Mouse (Mus musculus): Measurements from ENCODE around the gene Cep57.
"Not testable (repeated sequence)": the region's sequence is repeated elsewhere in the genome, so short reads cannot be mapped to it uniquely, and the experiment has no call there.

Cep57 gene

GRCm38 (mm10) chr9:13794302-13794701 lies 32.6 kb downstream of the Cep57 start:
- no peak for DNase-seq (ENCODE audit: low spot score in 2 of 2)

DNA sequence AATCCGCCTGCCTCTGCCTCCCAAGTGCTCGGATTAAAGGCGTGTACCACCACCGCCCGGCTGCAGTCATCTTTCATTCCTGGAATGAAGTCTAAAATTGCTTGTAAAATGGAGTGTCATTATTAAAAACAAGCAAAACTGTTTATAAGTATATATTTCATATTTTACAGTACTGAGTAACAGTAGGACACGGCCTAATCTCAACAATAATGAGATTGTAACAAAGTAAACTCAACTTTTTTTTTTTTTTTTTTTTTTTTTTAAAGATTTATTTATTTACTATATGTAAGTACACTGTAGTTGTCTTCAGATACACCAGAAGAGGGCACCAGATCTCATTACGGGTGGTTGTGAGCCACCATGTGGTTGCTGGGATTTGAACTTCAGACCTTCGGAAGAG lies 36.0 kb downstream of the Cep57 start:
- not testable (repeated sequence) for DNase-seq (ENCODE audit: low spot score in 2 of 2)

- no peak for DNase-seq (ENCODE audit: low spot score in 2 of 2)
These were observed 44.9 kb downstream of the Cep57 start for GRCm38 (mm10) chr9:13781985-13782384.

DNA sequence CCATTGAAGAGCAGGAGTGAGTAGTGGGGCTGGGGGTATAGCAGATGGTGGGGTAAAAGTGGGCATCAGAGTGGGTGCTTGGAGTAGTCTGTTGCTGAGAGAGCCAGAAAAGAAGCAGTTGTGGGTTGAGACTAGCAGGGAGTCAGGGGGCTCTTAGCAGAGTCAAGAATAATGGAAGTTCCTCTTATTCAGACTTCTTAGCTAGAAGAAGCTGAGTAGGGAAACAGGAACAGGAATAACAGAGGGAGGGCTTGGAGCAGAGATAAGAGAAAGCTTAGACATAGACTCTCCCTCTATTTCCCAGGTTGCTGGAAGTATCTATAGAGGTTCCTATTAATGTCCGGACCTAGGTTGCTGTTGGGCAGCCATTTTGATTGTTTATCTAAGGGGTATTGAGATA lies 52.2 kb downstream of the Cep57 start:
- no peak for DNase-seq (ENCODE audit: low spot score in 2 of 2)

- DNase-seq (ENCODE audit: low spot score in 2 of 2), result no peak
These were observed 60.3 kb downstream of the Cep57 start for GRCm38 (mm10) chr9:13766570-13766969.

DNA sequence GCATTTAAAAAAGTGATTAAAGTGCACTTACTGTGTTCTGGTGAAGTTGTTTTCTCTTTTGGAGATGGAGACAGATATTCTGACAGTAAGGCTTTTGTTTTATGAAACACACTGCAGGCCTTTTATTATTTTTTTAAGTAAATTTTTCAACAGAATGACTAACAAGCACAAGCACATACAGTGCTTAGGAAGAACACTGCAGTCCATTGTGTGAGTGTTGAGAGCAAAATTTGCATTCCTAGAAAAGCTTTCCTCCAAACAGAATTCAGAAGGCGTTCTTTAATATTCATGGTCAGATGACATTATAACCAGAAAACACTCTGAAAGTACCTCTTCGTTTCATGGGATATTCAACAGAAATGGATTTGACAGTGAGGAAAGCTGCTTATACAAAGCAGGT lies 61.3 kb downstream of the Cep57 start:
- no peak for DNase-seq (ENCODE audit: low spot score in 2 of 2)

GRCm38 (mm10) chr9:13760430-13760829 lies 66.5 kb downstream of the Cep57 start:
- DNase-seq (ENCODE audit: low spot score in 2 of 2), result no peak
